Mouse (Mus musculus) lung, postnatal 14 days (tissue): Measurements from ENCODE around the gene Mthfsl.
"Not testable (repeated sequence)": the region's sequence is repeated elsewhere in the genome, so short reads cannot be mapped to it uniquely, and the experiment has no call there.

Experiments used
- DNase-seq: peaks from one replicate; pipeline ENCODE4 v3.0.0; 2021

Mthfsl gene

DNA sequence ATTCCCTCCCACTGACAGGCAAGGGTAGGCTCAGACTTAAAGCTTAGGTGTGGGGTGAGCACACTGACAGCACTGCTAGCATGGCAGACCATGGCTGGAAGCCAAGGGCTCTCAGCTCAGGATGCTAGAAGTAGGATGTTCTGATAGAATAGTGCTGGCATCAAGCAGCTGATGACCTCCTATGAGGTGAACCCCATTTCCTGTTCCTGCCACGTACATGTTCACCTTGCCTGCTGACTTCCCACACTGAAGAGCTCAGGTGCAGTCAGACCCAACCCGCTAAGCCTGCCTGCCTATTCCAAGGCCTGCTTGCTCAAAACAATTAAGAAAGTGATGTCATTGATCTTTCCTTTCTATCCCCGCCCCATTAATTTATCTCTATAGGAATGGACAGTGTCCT lies 30.6 kb downstream of the Mthfsl start:
- DNase-seq = not testable (repeated sequence)

- DNase-seq = not testable (repeated sequence)
These were observed 33.4 kb downstream of the Mthfsl start for GRCm38 (mm10) chr9:88686719-88687118.

GRCm38 (mm10) chr9:88658341-88658740 lies 61.8 kb downstream of the Mthfsl start:
- DNase-seq = peak; percentile 46

DNA sequence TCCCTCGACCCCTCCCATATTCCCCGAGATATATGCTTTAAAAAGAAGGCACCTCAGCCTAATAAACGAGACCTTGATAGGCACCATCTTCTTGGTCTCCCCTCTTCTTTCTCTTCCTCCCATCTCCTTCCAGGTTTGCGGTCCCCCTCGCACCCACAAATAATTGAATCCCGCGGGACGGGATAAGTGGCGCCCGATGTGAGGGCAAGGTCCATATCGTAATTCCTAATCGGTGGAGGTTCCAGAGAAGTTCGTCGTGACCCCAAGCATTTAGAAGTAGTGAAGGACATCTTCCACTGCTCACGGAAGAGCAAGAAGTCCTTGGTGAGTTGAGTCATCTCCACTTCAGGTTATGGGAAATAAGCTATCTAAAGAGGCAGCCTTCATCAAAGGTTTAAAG lies 69.4 kb downstream of the Mthfsl start:
- not testable (repeated sequence) for DNase-seq
